Mouse (Mus musculus): ENCODE results near the gene Gm20388.

DNA sequence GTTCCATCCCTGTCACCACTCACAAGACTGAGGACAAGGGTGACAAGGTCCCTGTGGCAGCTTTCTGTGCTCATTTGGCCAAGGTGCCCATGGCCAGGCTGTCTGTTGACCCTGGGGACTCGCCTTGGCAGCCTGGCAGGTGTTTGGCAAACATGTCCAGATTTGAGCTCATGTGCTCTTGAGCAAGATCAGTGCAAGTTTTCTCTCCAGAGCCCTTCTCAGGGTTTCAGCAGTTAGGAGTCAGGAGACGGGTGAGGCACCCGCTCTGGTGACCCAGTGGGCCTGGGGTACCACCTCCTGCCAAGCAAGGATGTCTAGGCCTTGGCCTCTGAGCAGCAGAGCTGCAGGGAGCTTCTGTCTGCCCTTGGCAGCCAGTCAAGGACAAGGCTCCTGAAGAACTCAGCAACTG is 2223.5 kb downstream of the Gm20388 start:
- no peak for TF ChIP-seq MAFK (IDR thresholded peaks at IDR 0.05; ENCODE audit: insufficient read depth, low read depth, low read length)
- TF ChIP-seq ZNF384 (IDR thresholded peaks at IDR 0.05; ENCODE audit: low read depth, low read length), result no peak
- TF ChIP-seq CHD2 (IDR thresholded peaks at IDR 0.05; ENCODE audit: low read depth, low read length), result no peak
- TF ChIP-seq HCFC1 (IDR thresholded peaks at IDR 0.05; ENCODE audit: borderline replicate concordance, insufficient read depth, low read length), result no peak
